Mouse (Mus musculus) liver, postnatal 0 days (tissue): ENCODE measurements around the gene Lamp1. TPM values are rescaled to one million over a fixed set of nuclear protein-coding genes. Genes with fewer than 3 reads are reported as not detected.

Source experiments
- ATAC-seq: fragments of 200-750 bp; cut with Nextera tagmentation; 2 replicates; pipeline ENCODE4 v1.8.0; 2017; ENCODE audit warnings: mild to moderate bottlenecking, moderate library complexity
- DNase-seq: peaks from one replicate; pipeline ENCODE4 v3.0.0-alpha.2; 2016
- H3K27ac ChIP-seq: fragments of 300-500 bp; sonication (generic); 2 replicates; pipeline ENCODE4 v1.5.1; 2014; ENCODE audit warnings: antibody characterized with exemption, moderate library complexity, mild to moderate bottlenecking, low read depth
- H3K27me3 ChIP-seq: fragments of 300-500 bp; sonication (generic); 2 replicates; pipeline ENCODE4 v1.6.1; 2014; ENCODE audit warnings: low read length, control low read depth, mixed read lengths; ENCODE audit not compliant: insufficient read depth
- H3K36me3 ChIP-seq: fragments of 300-500 bp; sonication (generic); replicated peaks from 2 replicates; pipeline ENCODE4 v1.6.1; 2014; ENCODE audit warnings: mild to moderate bottlenecking, control low read depth, low read length, moderate library complexity, mixed read lengths; ENCODE audit not compliant: insufficient read depth
- H3K4me1 ChIP-seq: fragments of 300-500 bp; sonication (generic); 2 replicates; pipeline ENCODE4 v1.6.1; 2014; ENCODE audit warnings: antibody characterized with exemption, mild to moderate bottlenecking, control low read depth; ENCODE audit not compliant: insufficient read depth
- H3K4me2 ChIP-seq: fragments of 300-500 bp; sonication (generic); 2 replicates; pipeline ENCODE4 v1.6.1; 2014; ENCODE audit warnings: low read depth, mild to moderate bottlenecking, low read length, moderate library complexity, mixed read lengths
- H3K4me3 ChIP-seq: fragments of 300-500 bp; sonication (generic); 2 replicates; pipeline ENCODE4 v1.5.1; 2014; ENCODE audit warnings: low read depth, low read length
- H3K9ac ChIP-seq: fragments of 300-500 bp; sonication (generic); replicated peaks from 2 replicates; pipeline ENCODE4 v1.6.1; 2014; ENCODE audit warnings: mild to moderate bottlenecking, moderate library complexity
- H3K9me3 ChIP-seq: fragments of 300-500 bp; sonication (generic); 2 replicates; pipeline ENCODE4 v1.6.1; 2016; ENCODE audit warnings: mild to moderate bottlenecking, control low read depth, low read length, mixed read lengths
- CTCF ChIP-seq: sonication (generic); IDR thresholded peaks from 2 replicates; pipeline ENCODE4 v1.5.1; 2016; ENCODE audit warnings: antibody characterized with exemption, low read depth
- EP300 ChIP-seq: IDR thresholded peaks from 2 replicates; pipeline ENCODE4 v1.6.1; 2016; ENCODE audit warnings: antibody characterized with exemption, low read depth, mild to moderate bottlenecking
- WGBS: fragments of 180-500 bp; shearing (Covaris S2); extraction: QIAGEN DNeasy Blood & Tissue Kit; methylation state at CpG from one replicate; pipeline ENCODE4 v1.1.7; 2014; ENCODE audit not compliant: insufficient replicate concordance; 5-methylcytosine and 5-hydroxymethylcytosine counted together
- microRNA counts: library from miRNA; unstranded; fragments of <30 nt; microRNA quantifications from one replicate; lab custom pipeline; 2015
- microRNA-seq: library from miRNA; unstranded; fragments of <30 nt; microRNA quantifications from one replicate; pipeline ENCODE4, GENCODE M21; 2016
- polyA plus RNA-seq: library from polyadenylated mRNA; unstranded; fragments of >200 nt; fragmentation: Nextera tagmentation; extraction: Ambion mirVana; gene quantifications from 2 replicates; pipeline ENCODE4 v1.2.1, GENCODE M21; 2015

Gene Lamp1
- polyA plus RNA-seq, 1 experiment from 2014 or later, result 199 TPM

DNA sequence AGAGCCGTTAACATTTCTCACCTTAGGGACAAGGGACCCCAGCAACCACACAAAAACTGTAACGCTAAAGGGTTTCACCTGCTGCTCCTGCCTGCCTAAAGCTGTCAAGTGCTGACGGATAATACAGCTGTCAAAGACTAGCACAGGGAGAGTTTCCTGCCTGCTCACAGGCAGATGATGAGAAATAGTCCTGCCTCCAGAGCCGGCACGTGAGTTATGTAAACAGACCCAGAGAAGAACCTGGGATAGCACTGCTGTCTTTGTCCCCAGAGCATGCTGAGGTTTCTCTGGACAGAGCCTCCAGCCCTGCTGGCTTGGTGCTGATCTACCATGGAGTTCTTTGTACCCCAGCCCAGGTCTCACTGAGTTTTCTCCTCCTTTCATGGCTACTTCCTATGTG lies 58.1 kb downstream of the Lamp1 start:
- Histone ChIP-seq H3K27ac (no peak overlapping the region), H3K4me2 (no peak overlapping the region), H3K4me1 (peaks cover 9% of the 10 kb centered on the region), H3K9me3 (no peaks in the 10 kb centered on the region), H3K36me3 (no peaks in the 10 kb centered on the region), H3K4me3 (no peak overlapping the region), H3K9ac (no peak overlapping the region), H3K27me3 (no peaks in the 10 kb centered on the region)
- ATAC-seq (no peak), DNase-seq (no peak)
- TF ChIP-seq EP300, result no peak
- TF ChIP-seq CTCF, result no peak
- 44% methylated on average over 5 of the region's 5 CpGs for WGBS

DNA sequence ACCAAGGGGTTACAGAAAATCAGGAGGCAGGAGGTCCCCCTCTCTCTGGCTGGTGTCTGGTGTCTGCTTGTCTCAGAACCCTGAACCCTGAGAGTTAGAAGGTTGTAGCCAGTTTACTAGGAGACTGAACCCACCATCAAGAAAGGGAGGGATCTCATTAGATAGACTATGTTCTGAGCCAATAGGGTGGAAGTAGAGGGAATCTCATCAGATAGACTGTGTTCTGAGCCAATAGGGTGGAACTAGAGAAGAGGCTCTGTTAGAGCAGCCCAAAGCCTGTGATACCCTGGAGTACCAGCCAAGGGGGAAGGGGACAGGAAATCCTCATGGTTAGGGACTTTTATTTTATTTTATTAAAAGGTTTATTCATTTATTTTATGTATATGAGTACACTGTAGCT lies 59.0 kb downstream of the Lamp1 start:
- Histone ChIP-seq H3K4me3 (no peak overlapping the region), H3K9ac (no peak overlapping the region), H3K4me2 (no peak overlapping the region), H3K36me3 (no peaks in the 10 kb centered on the region), H3K4me1 (peaks cover 9% of the 10 kb centered on the region), H3K9me3 (no peaks in the 10 kb centered on the region), H3K27me3 (no peaks in the 10 kb centered on the region), H3K27ac (no peak overlapping the region)
- no peak for TF ChIP-seq EP300
- no peak for TF ChIP-seq CTCF
- ATAC-seq, result no peak
- no peak for DNase-seq

DNA sequence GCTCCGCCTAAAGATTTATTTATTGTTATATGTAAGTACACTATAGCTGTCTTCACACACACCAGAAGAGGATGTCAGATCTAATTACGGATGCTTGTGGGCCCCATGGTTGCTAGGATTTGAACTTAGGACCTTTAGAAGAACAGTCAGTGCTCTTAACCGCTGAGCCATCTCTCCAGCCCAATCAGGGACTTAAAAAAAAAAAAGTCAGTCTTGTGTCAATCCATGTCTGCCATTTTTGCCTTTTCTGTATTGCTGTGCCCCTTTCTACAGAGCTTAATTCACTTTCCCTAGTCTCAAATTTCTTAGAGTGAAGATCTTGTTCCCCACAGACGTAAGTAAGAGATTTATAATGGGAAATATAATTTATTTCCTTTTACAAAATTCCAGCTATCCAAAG lies 59.5 kb downstream of the Lamp1 start:
- Histone ChIP-seq H3K27me3 (no peaks in the 10 kb centered on the region), H3K4me1 (peaks cover 4% of the 10 kb centered on the region), H3K4me2 (no peak overlapping the region), H3K36me3 (no peaks in the 10 kb centered on the region), H3K4me3 (no peak overlapping the region), H3K27ac (no peak overlapping the region), H3K9ac (no peak overlapping the region), H3K9me3 (no peaks in the 10 kb centered on the region)
- 74% methylated on average over 4 of the region's 4 CpGs for WGBS
- TF ChIP-seq EP300 (no peak), CTCF (no peak)
- DNase-seq (no peak), ATAC-seq (no peak)

DNA sequence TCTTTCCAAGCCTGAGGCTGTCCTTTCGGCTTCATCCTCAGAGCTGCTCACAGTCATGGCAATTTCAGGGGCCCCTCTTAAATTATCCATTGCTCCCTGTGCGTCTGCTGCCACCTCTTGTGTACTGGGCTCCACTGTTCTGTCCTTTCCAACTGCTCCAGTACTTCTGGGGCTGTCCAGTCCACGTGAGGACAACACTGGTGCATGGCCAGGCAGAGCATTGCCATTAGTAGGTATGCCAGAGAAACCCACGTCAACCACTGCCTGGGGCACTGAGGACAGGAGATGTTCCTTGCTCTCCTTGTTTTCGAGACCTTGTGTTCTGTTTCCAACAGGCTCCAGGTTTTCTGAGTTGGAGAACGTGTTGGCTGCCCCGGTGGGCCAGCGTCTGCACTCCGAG lies 65.5 kb downstream of the Lamp1 start:
- ATAC-seq (no peak), DNase-seq (no peak)
- Histone ChIP-seq H3K4me1 (no peaks in the 10 kb centered on the region), H3K36me3 (no peaks in the 10 kb centered on the region), H3K4me3 (no peak overlapping the region), H3K27ac (no peak overlapping the region), H3K9ac (no peak overlapping the region), H3K27me3 (no peaks in the 10 kb centered on the region), H3K4me2 (no peak overlapping the region), H3K9me3 (no peaks in the 10 kb centered on the region)
- 79% methylated on average over 9 of the region's 9 CpGs for WGBS
- no peak for TF ChIP-seq EP300

MicroRNA genes within 50 kb of the gene (microRNA counts, 519-probe panel; counts per million panel counts)
- not detected for microRNA mmu-miR-1968 (lab: Ali Mortazavi, UCI)

Small RNAs within 50 kb of the gene (microRNA-seq; reads per million reads assigned to microRNA genes)
- gene Mir1968 (17.4 reads per million, percentile 26 among the genes with 10 or more reads in this experiment), gene Mir7065 (not detected)

Other genes starting within 250 kb of the Lamp1 start
- 35.1 and 36.0 TPM in 2 replicates for gene F7, start 133.1 kb upstream of the Lamp1 start, polyA plus RNA-seq
- gene F10, start 121.9 kb upstream of the Lamp1 start, polyA plus RNA-seq, result 531 and 542 TPM in 2 replicates
- gene Proz, start 98.2 kb upstream of the Lamp1 start, polyA plus RNA-seq, result 93.8 and 97.1 TPM in 2 replicates
- gene Pcid2, start 53.7 kb upstream of the Lamp1 start, polyA plus RNA-seq, result 6.7 and 8.8 TPM in 2 replicates
- 60.5 and 62.9 TPM in 2 replicates for gene Cul4a, start 53.5 kb upstream of the Lamp1 start, polyA plus RNA-seq
- 10.6 and 12.1 TPM in 2 replicates for gene Grtp1, start 41.5 kb downstream of the Lamp1 start, polyA plus RNA-seq
- gene Adprhl1, start 95.0 kb downstream of the Lamp1 start, polyA plus RNA-seq, result 0.45 TPM in 1 of 2 replicates, not detected in the other
- gene Dcun1d2, start 129.0 kb downstream of the Lamp1 start, polyA plus RNA-seq, result 5.0 and 5.9 TPM in 2 replicates
- 3.3 and 3.7 TPM in 2 replicates for gene Tmco3, start 129.0 kb downstream of the Lamp1 start, polyA plus RNA-seq
- 45.9 and 52.5 TPM in 2 replicates for gene Tfdp1, start 179.6 kb downstream of the Lamp1 start, polyA plus RNA-seq
- not detected in 2 replicates for gene Atp4b, start 237.7 kb downstream of the Lamp1 start, polyA plus RNA-seq
- not detected in 2 replicates for gene Grk1, start 245.9 kb downstream of the Lamp1 start, polyA plus RNA-seq